Mouse (Mus musculus) liver, postnatal 0 days (tissue): ENCODE data around the gene Camta2.
A peak's percentile ranks its signal among the peaks of the same experiment; 100 is the strongest.

Source experiments
- CTCF ChIP-seq: sonication (generic); IDR thresholded peaks from 2 replicates; pipeline ENCODE4 v1.5.1; 2016; ENCODE audit warnings: antibody characterized with exemption, low read depth
- EP300 ChIP-seq: IDR thresholded peaks from 2 replicates; pipeline ENCODE4 v1.6.1; 2016; ENCODE audit warnings: antibody characterized with exemption, low read depth, mild to moderate bottlenecking

DNA sequence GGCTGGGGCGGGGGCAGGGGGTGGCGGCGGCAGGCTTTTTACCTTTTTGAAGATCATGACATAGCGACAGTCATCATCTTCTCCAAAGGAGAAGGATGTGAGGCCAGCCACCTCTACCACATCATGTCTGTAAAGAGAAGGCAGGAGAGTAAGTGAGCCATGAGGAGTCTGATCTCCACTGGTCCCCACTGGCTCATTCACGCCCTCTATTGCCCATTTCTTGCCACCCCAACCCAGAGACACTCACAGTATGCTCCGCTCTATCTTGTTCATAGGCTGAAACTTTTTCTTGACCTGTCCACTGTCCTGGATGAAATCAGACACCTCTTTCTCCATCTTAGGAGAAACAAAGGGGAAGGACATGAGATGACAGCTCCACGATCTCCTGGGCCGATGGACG, 23.2 kb downstream of the Camta2 start:
- peak; percentile 39 for TF ChIP-seq CTCF
- no peak for TF ChIP-seq EP300
